Mouse (Mus musculus): ENCODE measurements around the gene Snap23.
A peak's percentile ranks its signal among the peaks of the same experiment; 100 is the strongest.

Snap23 gene

GRCm38 (mm10) chr2:120589759-120590158, 22.3 kb downstream of the Snap23 start:
- DNase-seq = no peak

- DNase-seq = peak; percentile 27 to 42
Measured at GRCm38 (mm10) chr2:120592227-120592626, 24.8 kb downstream of the Snap23 start.

- no peak for DNase-seq
Measured at GRCm38 (mm10) chr2:120597734-120598133, 30.3 kb downstream of the Snap23 start.

- no peak for DNase-seq
Measured at GRCm38 (mm10) chr2:120599506-120599905, 32.0 kb downstream of the Snap23 start.

GRCm38 (mm10) chr2:120606021-120606690, 38.7 kb downstream of the Snap23 start:
- no peak for DNase-seq

- peak; percentile 90 to 95 for DNase-seq
Measured at GRCm38 (mm10) chr2:120608830-120609723, 41.6 kb downstream of the Snap23 start, which contains the start of the genes Haus2 and Lrrc57. TSS of gene Haus2 (plus strand) at chr2:120609383. TSS of gene Lrrc57 (minus strand) at chr2:120609520.

- DNase-seq = no peak
Measured at GRCm38 (mm10) chr2:120616279-120617163, 49.0 kb downstream of the Snap23 start.

GRCm38 (mm10) chr2:120619538-120619937, 52.1 kb downstream of the Snap23 start:
- no peak for DNase-seq

GRCm38 (mm10) chr2:120622920-120623319, 55.4 kb downstream of the Snap23 start:
- no peak for DNase-seq

- DNase-seq = no peak
Measured at GRCm38 (mm10) chr2:120628076-120628865, 60.8 kb downstream of the Snap23 start.

- peak; percentile 99 for DNase-seq
Measured at GRCm38 (mm10) chr2:120628886-120629735, 61.6 kb downstream of the Snap23 start, which contains the start of gene Stard9. TSS of gene Stard9 (plus strand) at chr2:120629121.

- no peak for DNase-seq
Measured at GRCm38 (mm10) chr2:120630246-120630645, 62.8 kb downstream of the Snap23 start.

- no peak for DNase-seq
Measured at GRCm38 (mm10) chr2:120630655-120631054, 63.2 kb downstream of the Snap23 start.

- no peak for DNase-seq
Measured at GRCm38 (mm10) chr2:120631521-120631920, 64.0 kb downstream of the Snap23 start.

- peak; percentile 46 to 79 for DNase-seq
Measured at GRCm38 (mm10) chr2:120631957-120632356, 64.5 kb downstream of the Snap23 start.

GRCm38 (mm10) chr2:120640835-120641234, 73.4 kb downstream of the Snap23 start:
- no peak for DNase-seq

GRCm38 (mm10) chr2:120643836-120644235, 76.4 kb downstream of the Snap23 start:
- peak in 1 of 2 experiments; percentile 31 for DNase-seq

GRCm38 (mm10) chr2:120646777-120647176, 79.3 kb downstream of the Snap23 start:
- no peak for DNase-seq
